8 mouse cellular contexts compared by ENCODE assay signal in the genomic region with DNA sequence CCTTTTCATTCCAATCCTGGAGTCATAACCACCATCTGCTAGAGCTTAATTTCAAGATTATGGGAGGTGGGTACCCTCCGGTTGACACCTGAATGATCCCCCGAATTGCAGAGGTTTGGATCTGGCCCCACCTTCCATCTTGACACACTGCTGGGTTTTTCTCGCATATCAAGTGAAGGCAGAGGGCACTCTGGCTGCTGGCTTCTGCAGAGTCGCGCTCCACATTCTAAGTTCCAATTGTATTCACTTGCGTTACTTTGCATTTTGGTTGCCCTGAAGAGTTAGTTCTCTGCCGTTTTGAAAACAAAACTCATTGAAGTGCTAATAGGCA.
DNase-seq lines count a peak whose midpoint lies in the region; ATAC-seq and TF ChIP-seq lines count a peak whose summit lies in the region.

No protein-coding gene starts in this region.

- H3K27ac ChIP-seq in heart, adult 2 months: peak overlapping the region; percentile 65
- H3K27ac ChIP-seq in forebrain, embryonic 15.5 days (replicated peaks): peak overlapping the region; percentile 88
- H3K27ac ChIP-seq in liver, embryonic 14.5 days: no peak overlapping the region

- no peak for TF ChIP-seq POLR2A in heart, adult 2 months (IDR thresholded peaks at IDR 0.05; ENCODE audit: insufficient read depth, low read depth, low read length)

- peaks cover 32% of the 10 kb centered on the region for H3K9me3 ChIP-seq in E14TG2a.4 (ENCODE audit: low read length)
- H3K9me3 ChIP-seq in forebrain, embryonic 15.5 days: no peaks in the 10 kb centered on the region; the same call in 1 of the 2 replicates
- no peaks in the 10 kb centered on the region for H3K9me3 ChIP-seq in liver, embryonic 14.5 days (ENCODE audit: control insufficient read depth, low read length)

- no peaks in the 10 kb centered on the region for H3K27me3 ChIP-seq in heart, adult 2 months (ENCODE audit: control insufficient read depth, insufficient read depth, low read length)
- peaks cover 28% of the 10 kb centered on the region for H3K27me3 ChIP-seq in E14TG2a.4 (ENCODE audit: insufficient read depth, low read length)
- no peaks in the 10 kb centered on the region for H3K27me3 ChIP-seq in forebrain, embryonic 15.5 days
- H3K27me3 ChIP-seq in liver, embryonic 14.5 days (ENCODE audit: control insufficient read depth, insufficient read depth, low read length): peaks cover 10% of the 10 kb centered on the region

- intact Hi-C loops in heart, adult 2 months (cut with DNase I): loop anchor here (5.0 kb wide), 1 partner anchor 174 kb away; the partner anchor contains the start of gene Arhgap21
- intact Hi-C loops in left cerebral cortex, postnatal 36 days (cut with DNase I): loop anchor here (5.0 kb wide), 1 partner anchor 174 kb away; the partner anchor contains the start of gene Arhgap21
- intact Hi-C loops in gastrocnemius, postnatal 36 days (cut with DNase I): no loop called here

- peak overlapping the region; percentile 95 for H3K4me2 ChIP-seq in forebrain, embryonic 15.5 days (replicated peaks)
- H3K4me2 ChIP-seq in liver, embryonic 14.5 days (ENCODE audit: low read depth): peak overlapping the region; percentile 68

- no peaks in the 10 kb centered on the region for H3K36me3 ChIP-seq in heart, adult 2 months (ENCODE audit: control insufficient read depth, insufficient read depth, low read length)
- H3K36me3 ChIP-seq in E14TG2a.4 (ENCODE audit: insufficient read depth, low read length): 0 out of 2 replicates have a peak, but pooled peaks cover 3% of the 10 kb centered on the region
- no peaks in the 10 kb centered on the region for H3K36me3 ChIP-seq in forebrain, embryonic 15.5 days
- H3K36me3 ChIP-seq in liver, embryonic 14.5 days (replicated peaks; ENCODE audit: control insufficient read depth, insufficient read depth, low read depth): no peaks in the 10 kb centered on the region

- DNase-seq in heart, adult 2 months: no peak
- DNase-seq in heart, postnatal 4 days: no peak
- no peak for DNase-seq in liver, embryonic 14.5 days (ENCODE audit: low read depth in 3 of 3, low spot score in 3 of 3)
- DNase-seq in urinary bladder, adult 18-20 months (ENCODE audit: low spot score in 2 of 2): no peak
- no peak for DNase-seq in left cerebral cortex, postnatal 36 days (ENCODE audit: low spot score in 2 of 2)
- no peak for DNase-seq in gastrocnemius, postnatal 36 days

- 23% methylated on average over 7 of the region's 7 CpGs for WGBS in heart, adult 2 months
- WGBS in forebrain, embryonic 15.5 days: 11% methylated on average over 7 of the region's 7 CpGs
- 19% methylated on average over 7 of the region's 7 CpGs for WGBS in liver, embryonic 14.5 days (ENCODE audit: insufficient replicate concordance)

- H3K4me3 ChIP-seq in heart, adult 2 months: peak overlapping the region; percentile 65
- peak overlapping the region; percentile 79 for H3K4me3 ChIP-seq in E14TG2a.4 (replicated peaks; ENCODE audit: low read length)
- H3K4me3 ChIP-seq in forebrain, embryonic 15.5 days: peak overlapping the region; percentile 62
- peak overlapping the region in 1 of 2 experiments; percentile 45; a peak in 3 of 4 replicates for H3K4me3 ChIP-seq in liver, embryonic 14.5 days (ENCODE audit: insufficient read depth in 1 of 2, low read depth in 2 of 2, low read length in 2 of 2)

- peak; percentile 27 for ATAC-seq in forebrain, embryonic 15.5 days (replicated peaks)
- ATAC-seq in liver, embryonic 14.5 days (ENCODE audit: insufficient read depth): no peak

- TF ChIP-seq EP300 in heart, adult 2 months (IDR thresholded peaks at IDR 0.05; ENCODE audit: insufficient read depth, low read depth, low read length): no peak
- no peak for TF ChIP-seq EP300 in liver, embryonic 14.5 days (IDR thresholded peaks at IDR 0.05; ENCODE audit: low read depth)

- peak overlapping the region; percentile 44 for H3K9ac ChIP-seq in heart, adult 2 months (ENCODE audit: low read depth, low read length)
- peak overlapping the region; percentile 75; the same call in 1 of the 2 replicates for H3K9ac ChIP-seq in forebrain, embryonic 15.5 days (replicated peaks)
- H3K9ac ChIP-seq in liver, embryonic 14.5 days (replicated peaks): no peak overlapping the region

- TF ChIP-seq CTCF in heart, adult 2 months (IDR thresholded peaks at IDR 0.05): no peak
- TF ChIP-seq CTCF in E14TG2a.4 (conservative IDR thresholded peaks at IDR 0.05; ENCODE audit: low read length): no peak
- no peak for TF ChIP-seq CTCF in liver, embryonic 14.5 days (IDR thresholded peaks at IDR 0.05; ENCODE audit: low read depth)

- no peaks in the 10 kb centered on the region for H3K4me1 ChIP-seq in heart, adult 2 months (ENCODE audit: control insufficient read depth, insufficient read depth, low read length)
- H3K4me1 ChIP-seq in E14TG2a.4 (replicated peaks; ENCODE audit: low read depth, low read length): peaks cover 15% of the 10 kb centered on the region
- peaks cover 18% of the 10 kb centered on the region for H3K4me1 ChIP-seq in forebrain, embryonic 15.5 days
- H3K4me1 ChIP-seq in liver, embryonic 14.5 days (replicated peaks; ENCODE audit: control insufficient read depth in 2 of 2, insufficient read depth in 2 of 2, low read length in 1 of 2): no peaks in the 10 kb centered on the region

- H3K79me2 ChIP-seq in heart, adult 2 months (replicated peaks; ENCODE audit: control insufficient read depth, insufficient read depth, low read length): no peaks in the 10 kb centered on the region
